9 mouse cellular contexts compared by ENCODE assay signal in the genomic region with DNA sequence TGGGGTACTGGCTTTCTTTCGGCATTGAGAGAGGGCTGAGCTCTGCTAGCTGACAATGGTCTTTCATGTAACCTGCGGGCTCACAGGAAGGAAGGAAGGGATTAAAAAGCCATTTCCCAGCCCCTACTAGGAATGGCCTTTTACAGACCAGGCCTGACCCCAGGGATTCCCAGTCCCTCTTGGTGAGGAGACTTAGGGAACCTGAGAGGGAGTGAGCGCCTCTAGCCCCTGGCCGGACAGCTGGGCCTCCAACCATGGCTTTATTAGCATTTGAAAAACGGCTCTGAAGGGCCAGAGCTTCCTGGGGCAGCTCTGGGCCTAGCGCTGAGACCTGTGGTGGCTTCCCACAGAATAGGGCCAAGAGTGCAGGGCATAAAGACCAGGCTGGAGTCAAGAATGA. TPM values are rescaled to one million over a fixed set of nuclear protein-coding genes. Genes with fewer than 3 reads are reported as not detected.
DNase-seq lines count a peak whose midpoint lies in the region; ATAC-seq and TF ChIP-seq lines count a peak whose summit lies in the region.
"Had no signal": no experiment of that assay in that cellular context is flagged by ENCODE, and none has a peak within 500 bp of the region (broad histone marks: within the 10 kb centered on the region; RNA-seq: fewer than 3 reads in every experiment).

No protein-coding gene starts in this region.

- H3K27me3 ChIP-seq in heart, embryonic 16.5 days (ENCODE audit: control insufficient read depth, insufficient read depth, low read length) = no peaks in the 10 kb centered on the region
- H3K27me3 ChIP-seq in heart, embryonic 12.5 days (replicated peaks) = no peaks in the 10 kb centered on the region
- H3K27me3 ChIP-seq in forebrain, embryonic 12.5 days = no peaks in the 10 kb centered on the region
- no peaks in the 10 kb centered on the region for H3K27me3 ChIP-seq in midbrain, embryonic 11.5 days (ENCODE audit: control insufficient read depth, insufficient read depth, low read length)
- H3K27me3 ChIP-seq in cerebellum, adult 2 months (ENCODE audit: control insufficient read depth, insufficient read depth, low read length) = no peaks in the 10 kb centered on the region

- H3K4me1 ChIP-seq in heart, embryonic 16.5 days (ENCODE audit: control insufficient read depth, insufficient read depth, low read length) = peaks cover 19% of the 10 kb centered on the region
- peaks cover 19% of the 10 kb centered on the region for H3K4me1 ChIP-seq in heart, embryonic 12.5 days (replicated peaks)
- H3K4me1 ChIP-seq in brown adipose tissue, adult 24 weeks (ENCODE audit: control insufficient read depth, insufficient read depth, insufficient read length, low read length) = peaks cover 6% of the 10 kb centered on the region; the same call in 1 of the 2 replicates
- H3K4me1 ChIP-seq in forebrain, embryonic 12.5 days = peaks cover 43% of the 10 kb centered on the region
- H3K4me1 ChIP-seq in midbrain, embryonic 11.5 days (ENCODE audit: control insufficient read depth, insufficient read depth, low read length) = peaks cover 32% of the 10 kb centered on the region
- peaks cover 13% of the 10 kb centered on the region for H3K4me1 ChIP-seq in cerebellum, adult 2 months (ENCODE audit: control insufficient read depth, insufficient read depth, low read length)

- DNase-seq in midbrain, embryonic 11.5 days (ENCODE audit: low spot score, missing footprints) = peak; percentile 91
- no peak for DNase-seq in cerebellum, adult 2 months
- DNase-seq in thymus, postnatal 36 days = no peak
- no peak for DNase-seq in adrenal gland, adult (ENCODE audit: inconsistent age in 2 of 2, low spot score in 1 of 2)

- H3K4me2 ChIP-seq in heart, embryonic 16.5 days (ENCODE audit: low read depth, low read length) = no peak overlapping the region
- H3K4me2 ChIP-seq in heart, embryonic 12.5 days = no peak overlapping the region
- no peak overlapping the region for H3K4me2 ChIP-seq in forebrain, embryonic 12.5 days
- H3K4me2 ChIP-seq in midbrain, embryonic 11.5 days = no peak overlapping the region

- TF ChIP-seq POLR2A in cerebellum, adult 2 months (IDR thresholded peaks at IDR 0.05; ENCODE audit: borderline replicate concordance, insufficient read depth, low read length) = no peak

- no peaks in the 10 kb centered on the region for H3K9me3 ChIP-seq in heart, embryonic 16.5 days (replicated peaks; ENCODE audit: control insufficient read depth, low read length)
- no peaks in the 10 kb centered on the region for H3K9me3 ChIP-seq in heart, embryonic 12.5 days (replicated peaks)
- no peaks in the 10 kb centered on the region for H3K9me3 ChIP-seq in forebrain, embryonic 12.5 days
- H3K9me3 ChIP-seq in midbrain, embryonic 11.5 days (ENCODE audit: control insufficient read depth, low read length) = no peaks in the 10 kb centered on the region

- H3K36me3 ChIP-seq in heart, embryonic 16.5 days (ENCODE audit: control insufficient read depth, insufficient read depth) = no peaks in the 10 kb centered on the region
- no peaks in the 10 kb centered on the region for H3K36me3 ChIP-seq in heart, embryonic 12.5 days
- H3K36me3 ChIP-seq in forebrain, embryonic 12.5 days (replicated peaks) = no peaks in the 10 kb centered on the region
- H3K36me3 ChIP-seq in midbrain, embryonic 11.5 days (ENCODE audit: control insufficient read depth, insufficient read depth, low read length) = no peaks in the 10 kb centered on the region

- H3K4me3 ChIP-seq in heart, embryonic 16.5 days (ENCODE audit: low read length) = no peak overlapping the region
- no peak overlapping the region for H3K4me3 ChIP-seq in heart, embryonic 12.5 days
- no peak overlapping the region for H3K4me3 ChIP-seq in brown adipose tissue, adult 24 weeks (ENCODE audit: insufficient read depth, low read depth, low read length)
- H3K4me3 ChIP-seq in forebrain, embryonic 12.5 days (replicated peaks) = no peak overlapping the region
- H3K4me3 ChIP-seq in midbrain, embryonic 11.5 days (ENCODE audit: low read depth, low read length) = no peak overlapping the region
- no peak overlapping the region for H3K4me3 ChIP-seq in cerebellum, adult 2 months (replicated peaks; ENCODE audit: insufficient read depth, low read depth, low read length)

- ATAC-seq in heart, embryonic 16.5 days (replicated peaks; ENCODE audit: extremely low read depth, insufficient read depth, low FRiP score) = no peak
- ATAC-seq in heart, embryonic 12.5 days (ENCODE audit: insufficient number of reproducible peaks, low FRiP score) = no peak
- no peak for ATAC-seq in forebrain, embryonic 12.5 days (ENCODE audit: low FRiP score)
- 0 out of 2 replicates have a peak, but pooled peaks have one; percentile 38 for ATAC-seq in midbrain, embryonic 11.5 days (ENCODE audit: low FRiP score)
- ATAC-seq: activated CD4-positive, CD25-positive, alpha-beta regulatory T cell, adult 4 months had no signal

- 59% methylated on average over 6 of the region's 6 CpGs for WGBS in heart, embryonic 16.5 days
- 52% methylated on average over 6 of the region's 6 CpGs for WGBS in heart, embryonic 12.5 days
- 3% methylated on average over 6 of the region's 6 CpGs for WGBS in forebrain, embryonic 12.5 days
- 2% methylated on average over 6 of the region's 6 CpGs for WGBS in midbrain, embryonic 11.5 days
- 48% methylated on average over 6 of the region's 6 CpGs for WGBS in cerebellum, adult 2 months

- H3K9ac ChIP-seq in heart, embryonic 16.5 days (ENCODE audit: low read length) = no peak overlapping the region
- H3K9ac ChIP-seq in heart, embryonic 12.5 days = no peak overlapping the region; the same call in 1 of the 2 replicates
- no peak overlapping the region for H3K9ac ChIP-seq in forebrain, embryonic 12.5 days
- peak overlapping the region; percentile 30; the same call in 1 of the 2 replicates for H3K9ac ChIP-seq in midbrain, embryonic 11.5 days (ENCODE audit: low read length)

- peak overlapping the region; percentile 21; the same call in 1 of the 2 replicates for H3K27ac ChIP-seq in heart, embryonic 16.5 days (ENCODE audit: low read length)
- no peak overlapping the region for H3K27ac ChIP-seq in heart, embryonic 12.5 days (ENCODE audit: poor library complexity, severe bottlenecking)
- peak overlapping the region; percentile 83 for H3K27ac ChIP-seq in brown adipose tissue, adult 24 weeks (replicated peaks; ENCODE audit: low read depth, low read length)
- H3K27ac ChIP-seq in forebrain, embryonic 12.5 days = peak overlapping the region; percentile 61
- H3K27ac ChIP-seq in midbrain, embryonic 11.5 days (ENCODE audit: low read depth, low read length) = peak overlapping the region; percentile 84
- H3K27ac ChIP-seq in cerebellum, adult 2 months (ENCODE audit: insufficient read depth, low read length) = no peak overlapping the region

- TF ChIP-seq CTCF in cerebellum, adult 2 months (IDR thresholded peaks at IDR 0.05; ENCODE audit: borderline replicate concordance, insufficient read depth, low read depth, low read length) = no peak

RNA-seq across cellular contexts. Expression of gene Sufu, which starts 46.8 kb away (rescaled TPM):
- polyA plus RNA-seq in heart, embryonic 16.5 days (2015; fragmentation: Nextera tagmentation; extraction: Ambion mirVana) = 17.6 and 18.8 TPM in 2 replicates
- polyA plus RNA-seq in heart, embryonic 12.5 days (2016; fragmentation: Nextera tagmentation; extraction: Ambion mirVana) = 24.1 and 27.2 TPM in 2 replicates
- polyA plus RNA-seq in brown adipose tissue, adult 24 weeks (2012; ENCODE audit: insufficient read depth, insufficient read length, missing spikeins) = 6.8 and 6.9 TPM in 2 replicates
- 38.7 and 44.1 TPM in 2 replicates for polyA plus RNA-seq in forebrain, embryonic 12.5 days (2016; fragmentation: Nextera tagmentation; extraction: Ambion mirVana)
- polyA plus RNA-seq in midbrain, embryonic 11.5 days (2014; fragmentation: Nextera tagmentation; extraction: Ambion mirVana) = 33.7 and 38.7 TPM in 2 replicates
- 15.0 and 16.2 TPM in 2 replicates for polyA plus RNA-seq in cerebellum, adult 2 months (2012; rRNA removed)

RNA-seq across cellular contexts. Expression of gene Actr1a, which starts 48.0 kb away (rescaled TPM):
- 126 and 130 TPM in 2 replicates for polyA plus RNA-seq in heart, embryonic 16.5 days (2015; fragmentation: Nextera tagmentation; extraction: Ambion mirVana)
- 118 and 120 TPM in 2 replicates for polyA plus RNA-seq in heart, embryonic 12.5 days (2016; fragmentation: Nextera tagmentation; extraction: Ambion mirVana)
- polyA plus RNA-seq in brown adipose tissue, adult 24 weeks (2012; ENCODE audit: insufficient read depth, insufficient read length, missing spikeins) = 63.5 and 78.7 TPM in 2 replicates
- polyA plus RNA-seq in forebrain, embryonic 12.5 days (2016; fragmentation: Nextera tagmentation; extraction: Ambion mirVana) = 241 and 254 TPM in 2 replicates
- 228 and 233 TPM in 2 replicates for polyA plus RNA-seq in midbrain, embryonic 11.5 days (2014; fragmentation: Nextera tagmentation; extraction: Ambion mirVana)
- 185 and 196 TPM in 2 replicates for polyA plus RNA-seq in cerebellum, adult 2 months (2012; rRNA removed)

RNA-seq across cellular contexts. Expression of gene Trim8, which starts 58.0 kb away (rescaled TPM):
- 17.0 and 19.4 TPM in 2 replicates for polyA plus RNA-seq in heart, embryonic 16.5 days (2015; fragmentation: Nextera tagmentation; extraction: Ambion mirVana)
- 24.1 and 24.2 TPM in 2 replicates for polyA plus RNA-seq in heart, embryonic 12.5 days (2016; fragmentation: Nextera tagmentation; extraction: Ambion mirVana)
- polyA plus RNA-seq in brown adipose tissue, adult 24 weeks (2012; ENCODE audit: insufficient read depth, insufficient read length, missing spikeins) = 12.4 and 17.4 TPM in 2 replicates
- 33.9 and 35.1 TPM in 2 replicates for polyA plus RNA-seq in forebrain, embryonic 12.5 days (2016; fragmentation: Nextera tagmentation; extraction: Ambion mirVana)
- polyA plus RNA-seq in midbrain, embryonic 11.5 days (2014; fragmentation: Nextera tagmentation; extraction: Ambion mirVana) = 28.6 and 31.7 TPM in 2 replicates
- 40.3 and 43.4 TPM in 2 replicates for polyA plus RNA-seq in cerebellum, adult 2 months (2012; rRNA removed)

Comparison
In these comparisons a context has a peak if more than half of its experiments do, and no peak if none do; other contexts are left out.
1. H3K27ac ChIP-seq: peak in heart, embryonic 16.5 days (single experiment), brown adipose tissue, adult 24 weeks (single experiment), forebrain, embryonic 12.5 days (single experiment) and midbrain, embryonic 11.5 days (single experiment); none in heart, embryonic 12.5 days (single experiment) and cerebellum, adult 2 months (single experiment).